Mouse (Mus musculus): ENCODE data around the gene Gm49355. TPM values are rescaled to one million over a fixed set of nuclear protein-coding genes. Genes with fewer than 3 reads are reported as not detected.

The Gm49355 gene
- polyA plus RNA-seq, 1 experiment, result 0.03 TPM

DNA sequence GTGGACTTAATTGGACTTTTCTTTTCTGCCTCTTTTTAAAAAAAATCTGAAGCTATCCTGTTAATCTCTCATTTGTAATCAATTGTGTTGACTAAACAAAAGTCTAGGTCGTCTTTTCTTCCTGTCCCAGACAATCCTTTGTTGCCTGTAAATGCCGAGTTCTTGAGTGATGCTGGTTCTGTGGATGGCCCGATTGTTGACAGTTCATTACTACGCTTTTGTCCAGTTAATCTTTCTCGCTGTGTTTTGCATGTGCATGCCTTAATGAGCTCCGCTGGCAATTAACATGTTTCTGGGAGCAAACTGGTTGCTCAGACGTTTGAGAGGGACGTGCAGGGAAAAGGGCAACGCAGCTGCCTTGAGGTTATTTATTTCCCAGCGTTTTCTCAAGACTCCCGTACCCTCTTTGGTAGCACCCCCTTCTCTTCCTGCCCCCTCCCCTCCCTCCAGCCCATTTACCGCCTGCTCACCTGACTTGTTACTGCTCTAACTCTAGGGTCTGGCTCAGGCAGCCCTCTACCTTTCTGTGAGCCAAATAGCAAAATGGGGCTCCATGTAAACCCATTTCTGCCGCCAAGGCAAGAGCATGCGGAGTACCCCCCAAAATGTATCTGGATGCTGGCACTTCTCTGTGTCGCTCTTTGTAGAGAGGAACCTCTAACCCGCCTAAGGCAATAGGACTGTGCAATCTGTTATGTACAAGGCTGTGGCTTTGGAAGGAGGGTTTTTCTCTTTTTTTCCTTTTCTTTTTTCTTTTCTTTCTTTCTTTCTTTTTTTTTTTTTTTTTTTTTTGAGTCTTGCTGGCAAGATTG lies 54.4 kb downstream of the Gm49355 start:
- no peaks in the 10 kb centered on the region for H3K4me1 ChIP-seq (replicated peaks; ENCODE audit: control insufficient read depth, insufficient read depth, low read length)
- H3K27ac ChIP-seq (ENCODE audit: control insufficient read depth, insufficient read depth, low read length), result no peak overlapping the region
- WGBS, result 14% methylated on average over 16 of the region's 16 CpGs
- H3K27me3 ChIP-seq (ENCODE audit: control insufficient read depth, insufficient read depth, low read length), result peaks cover 4% of the 10 kb centered on the region; the same call in 1 of the 2 replicates
- no peaks in the 10 kb centered on the region for H3K36me3 ChIP-seq (ENCODE audit: control insufficient read depth, insufficient read depth, low read length)
- TF ChIP-seq POLR2A (IDR thresholded peaks at IDR 0.05; ENCODE audit: control insufficient read depth, extremely low read depth, insufficient read depth, low read length, poor library complexity), result no peak
- no peak for TF ChIP-seq CTCF (IDR thresholded peaks at IDR 0.05; ENCODE audit: borderline replicate concordance, control insufficient read depth, extremely low read depth, insufficient read depth, low read length, poor library complexity)
- H3K4me3 ChIP-seq (ENCODE audit: control insufficient read depth, insufficient read depth, low read length), result no peak overlapping the region
- no peak for DNase-seq

- WGBS, result 15% methylated on average over 10 of the region's 10 CpGs
- peaks cover 4% of the 10 kb centered on the region; the same call in 1 of the 2 replicates for H3K27me3 ChIP-seq (ENCODE audit: control insufficient read depth, insufficient read depth, low read length)
- H3K4me1 ChIP-seq (replicated peaks; ENCODE audit: control insufficient read depth, insufficient read depth, low read length), result no peaks in the 10 kb centered on the region
- no peak overlapping the region for H3K4me3 ChIP-seq (ENCODE audit: control insufficient read depth, insufficient read depth, low read length)
- H3K27ac ChIP-seq (ENCODE audit: control insufficient read depth, insufficient read depth, low read length), result no peak overlapping the region
- DNase-seq, result no peak
- H3K36me3 ChIP-seq (ENCODE audit: control insufficient read depth, insufficient read depth, low read length), result no peaks in the 10 kb centered on the region
- TF ChIP-seq CTCF (IDR thresholded peaks at IDR 0.05; ENCODE audit: borderline replicate concordance, control insufficient read depth, extremely low read depth, insufficient read depth, low read length, poor library complexity), result no peak
- TF ChIP-seq POLR2A (IDR thresholded peaks at IDR 0.05; ENCODE audit: control insufficient read depth, extremely low read depth, insufficient read depth, low read length, poor library complexity), result no peak
These were observed 55.2 kb downstream of the Gm49355 start for GRCm38 (mm10) chr14:12338811-12339565.

- H3K36me3 ChIP-seq (ENCODE audit: control insufficient read depth, insufficient read depth, low read length), result no peaks in the 10 kb centered on the region
- H3K4me3 ChIP-seq (ENCODE audit: control insufficient read depth, insufficient read depth, low read length), result no peak overlapping the region
- H3K27ac ChIP-seq (ENCODE audit: control insufficient read depth, insufficient read depth, low read length), result no peak overlapping the region
- TF ChIP-seq CTCF (IDR thresholded peaks at IDR 0.05; ENCODE audit: borderline replicate concordance, control insufficient read depth, extremely low read depth, insufficient read depth, low read length, poor library complexity) (no peak), POLR2A (IDR thresholded peaks at IDR 0.05; ENCODE audit: control insufficient read depth, extremely low read depth, insufficient read depth, low read length, poor library complexity) (no peak)
- no peaks in the 10 kb centered on the region for H3K4me1 ChIP-seq (replicated peaks; ENCODE audit: control insufficient read depth, insufficient read depth, low read length)
- H3K27me3 ChIP-seq (ENCODE audit: control insufficient read depth, insufficient read depth, low read length), result peaks cover 9% of the 10 kb centered on the region; the same call in 1 of the 2 replicates
- no peak for DNase-seq
- WGBS, result 9% methylated on average over 19 of the region's 19 CpGs
These were observed 56.7 kb downstream of the Gm49355 start for GRCm38 (mm10) chr14:12340238-12341074.

- Histone ChIP-seq H3K27ac (ENCODE audit: control insufficient read depth, insufficient read depth, low read length) (no peak overlapping the region), H3K36me3 (ENCODE audit: control insufficient read depth, insufficient read depth, low read length) (no peaks in the 10 kb centered on the region), H3K4me3 (ENCODE audit: control insufficient read depth, insufficient read depth, low read length) (no peak overlapping the region), H3K4me1 (replicated peaks; ENCODE audit: control insufficient read depth, insufficient read depth, low read length) (no peaks in the 10 kb centered on the region), H3K27me3 (ENCODE audit: control insufficient read depth, insufficient read depth, low read length) (peaks cover 10% of the 10 kb centered on the region; the same call in 1 of the 2 replicates)
- 3% methylated on average over 42 of the region's 42 CpGs for WGBS
- TF ChIP-seq CTCF (IDR thresholded peaks at IDR 0.05; ENCODE audit: borderline replicate concordance, control insufficient read depth, extremely low read depth, insufficient read depth, low read length, poor library complexity) (no peak), POLR2A (IDR thresholded peaks at IDR 0.05; ENCODE audit: control insufficient read depth, extremely low read depth, insufficient read depth, low read length, poor library complexity) (no peak)
- DNase-seq, result no peak
These were observed 57.5 kb downstream of the Gm49355 start for GRCm38 (mm10) chr14:12341075-12341788.

DNA sequence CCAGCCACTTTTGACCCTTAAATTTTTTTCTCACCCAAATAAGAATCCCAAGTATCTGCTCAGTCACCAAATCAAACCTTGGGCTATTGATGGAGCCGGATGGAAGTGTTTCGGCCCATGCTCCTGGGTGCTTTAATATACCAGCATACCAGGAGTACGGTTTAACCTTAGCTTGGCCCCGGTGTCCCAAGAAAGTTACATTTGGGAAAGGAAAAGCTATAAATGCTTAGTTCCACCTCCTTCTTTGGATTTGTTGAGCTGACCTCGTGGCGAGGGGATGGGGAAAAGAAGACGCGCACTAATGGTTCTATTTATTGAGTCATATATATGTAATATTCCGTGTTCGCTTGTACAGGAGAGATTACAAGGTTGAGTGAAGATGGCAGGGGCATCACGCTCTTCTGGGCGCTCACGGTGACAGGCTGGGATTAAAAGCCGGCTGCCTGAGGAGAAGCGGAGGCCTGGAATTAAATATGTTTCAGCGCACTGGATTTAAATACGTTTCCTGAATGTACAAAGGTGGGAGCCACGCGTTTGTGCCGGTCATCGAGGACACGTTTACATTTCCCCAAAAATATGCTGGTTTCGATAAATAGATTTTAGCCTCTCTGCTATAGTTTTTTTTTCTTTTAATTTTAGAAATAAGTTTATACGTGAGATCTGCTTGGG lies 58.1 kb downstream of the Gm49355 start:
- WGBS, result 16% methylated on average over 24 of the region's 24 CpGs
- no peaks in the 10 kb centered on the region for H3K36me3 ChIP-seq (ENCODE audit: control insufficient read depth, insufficient read depth, low read length)
- H3K27ac ChIP-seq (ENCODE audit: control insufficient read depth, insufficient read depth, low read length), result no peak overlapping the region
- TF ChIP-seq CTCF (IDR thresholded peaks at IDR 0.05; ENCODE audit: borderline replicate concordance, control insufficient read depth, extremely low read depth, insufficient read depth, low read length, poor library complexity), result no peak
- no peak overlapping the region for H3K4me3 ChIP-seq (ENCODE audit: control insufficient read depth, insufficient read depth, low read length)
- no peaks in the 10 kb centered on the region for H3K4me1 ChIP-seq (replicated peaks; ENCODE audit: control insufficient read depth, insufficient read depth, low read length)
- peaks cover 10% of the 10 kb centered on the region; the same call in 1 of the 2 replicates for H3K27me3 ChIP-seq (ENCODE audit: control insufficient read depth, insufficient read depth, low read length)
- no peak for DNase-seq
